Mouse (Mus musculus): ENCODE data around the gene Acsl4. TPM values are rescaled to one million over a fixed set of nuclear protein-coding genes. Genes with fewer than 3 reads are reported as not detected.
A peak's percentile ranks its signal among the peaks of the same experiment; 100 is the strongest.

The Acsl4 gene
- polyA plus RNA-seq, 1 experiment, result 4.8 TPM

- Histone ChIP-seq H3K36me3 (ENCODE audit: control insufficient read depth, insufficient read depth, low read length) (no peaks in the 10 kb centered on the region), H3K27ac (ENCODE audit: control insufficient read depth, insufficient read depth, low read length) (no peak overlapping the region), H3K4me1 (replicated peaks; ENCODE audit: control insufficient read depth, insufficient read depth, low read length) (no peaks in the 10 kb centered on the region; the same call in none of the 2 replicates), H3K4me3 (ENCODE audit: control insufficient read depth, insufficient read depth, low read length) (no peak overlapping the region), H3K27me3 (ENCODE audit: control insufficient read depth, insufficient read depth, low read length) (no peaks in the 10 kb centered on the region)
- WGBS, result 18% methylated on average over 3 of the region's 3 CpGs
- TF ChIP-seq POLR2A (IDR thresholded peaks at IDR 0.05; ENCODE audit: control insufficient read depth, extremely low read depth, insufficient read depth, low read length, poor library complexity) (no peak), CTCF (IDR thresholded peaks at IDR 0.05; ENCODE audit: borderline replicate concordance, control insufficient read depth, extremely low read depth, insufficient read depth, low read length, poor library complexity) (no peak)
- DNase-seq, result peak; percentile 47
Observed at GRCm38 (mm10) chrX:142372393-142372792, 17.9 kb downstream of the Acsl4 start.

- Histone ChIP-seq H3K4me1 (replicated peaks; ENCODE audit: control insufficient read depth, insufficient read depth, low read length) (no peaks in the 10 kb centered on the region; the same call in 1 of the 2 replicates), H3K4me3 (ENCODE audit: control insufficient read depth, insufficient read depth, low read length) (no peak overlapping the region), H3K27me3 (ENCODE audit: control insufficient read depth, insufficient read depth, low read length) (no peaks in the 10 kb centered on the region), H3K36me3 (ENCODE audit: control insufficient read depth, insufficient read depth, low read length) (no peaks in the 10 kb centered on the region), H3K27ac (ENCODE audit: control insufficient read depth, insufficient read depth, low read length) (no peak overlapping the region)
- WGBS, result 3% methylated on average over 7 of the region's 7 CpGs
- TF ChIP-seq POLR2A (IDR thresholded peaks at IDR 0.05; ENCODE audit: control insufficient read depth, extremely low read depth, insufficient read depth, low read length, poor library complexity) (no peak), CTCF (IDR thresholded peaks at IDR 0.05; ENCODE audit: borderline replicate concordance, control insufficient read depth, extremely low read depth, insufficient read depth, low read length, poor library complexity) (no peak)
- no peak for DNase-seq
Observed at GRCm38 (mm10) chrX:142369935-142370334, 20.4 kb downstream of the Acsl4 start.

GRCm38 (mm10) chrX:142363882-142364281 is 26.5 kb downstream of the Acsl4 start:
- Histone ChIP-seq H3K4me1 (replicated peaks; ENCODE audit: control insufficient read depth, insufficient read depth, low read length) (no peaks in the 10 kb centered on the region), H3K27ac (ENCODE audit: control insufficient read depth, insufficient read depth, low read length) (no peak overlapping the region), H3K27me3 (ENCODE audit: control insufficient read depth, insufficient read depth, low read length) (no peaks in the 10 kb centered on the region), H3K36me3 (ENCODE audit: control insufficient read depth, insufficient read depth, low read length) (no peaks in the 10 kb centered on the region), H3K4me3 (ENCODE audit: control insufficient read depth, insufficient read depth, low read length) (no peak overlapping the region)
- no peak for DNase-seq
- TF ChIP-seq CTCF (IDR thresholded peaks at IDR 0.05; ENCODE audit: borderline replicate concordance, control insufficient read depth, extremely low read depth, insufficient read depth, low read length, poor library complexity) (no peak), POLR2A (IDR thresholded peaks at IDR 0.05; ENCODE audit: control insufficient read depth, extremely low read depth, insufficient read depth, low read length, poor library complexity) (no peak)
- 90% methylated on average over 1 of the region's 1 CpGs for WGBS

GRCm38 (mm10) chrX:142359031-142359430 is 31.3 kb downstream of the Acsl4 start:
- 95% methylated on average over 7 of the region's 7 CpGs for WGBS
- H3K4me1 ChIP-seq (replicated peaks; ENCODE audit: control insufficient read depth, insufficient read depth, low read length), result no peaks in the 10 kb centered on the region
- TF ChIP-seq CTCF (IDR thresholded peaks at IDR 0.05; ENCODE audit: borderline replicate concordance, control insufficient read depth, extremely low read depth, insufficient read depth, low read length, poor library complexity) (no peak), POLR2A (IDR thresholded peaks at IDR 0.05; ENCODE audit: control insufficient read depth, extremely low read depth, insufficient read depth, low read length, poor library complexity) (no peak)
- DNase-seq, result no peak
- H3K27ac ChIP-seq (ENCODE audit: control insufficient read depth, insufficient read depth, low read length), result no peak overlapping the region
- H3K36me3 ChIP-seq (ENCODE audit: control insufficient read depth, insufficient read depth, low read length), result no peaks in the 10 kb centered on the region
- no peaks in the 10 kb centered on the region for H3K27me3 ChIP-seq (ENCODE audit: control insufficient read depth, insufficient read depth, low read length)
- H3K4me3 ChIP-seq (ENCODE audit: control insufficient read depth, insufficient read depth, low read length), result no peak overlapping the region

- TF ChIP-seq CTCF (IDR thresholded peaks at IDR 0.05; ENCODE audit: borderline replicate concordance, control insufficient read depth, extremely low read depth, insufficient read depth, low read length, poor library complexity) (no peak), POLR2A (IDR thresholded peaks at IDR 0.05; ENCODE audit: control insufficient read depth, extremely low read depth, insufficient read depth, low read length, poor library complexity) (no peak)
Observed at GRCm38 (mm10) chrX:142358427-142358826, 31.9 kb downstream of the Acsl4 start.

GRCm38 (mm10) chrX:142336207-142336606 is 54.1 kb downstream of the Acsl4 start:
- Histone ChIP-seq H3K4me3 (ENCODE audit: control insufficient read depth, insufficient read depth, low read length) (no peak overlapping the region), H3K4me1 (replicated peaks; ENCODE audit: control insufficient read depth, insufficient read depth, low read length) (no peaks in the 10 kb centered on the region), H3K36me3 (ENCODE audit: control insufficient read depth, insufficient read depth, low read length) (peaks cover 4% of the 10 kb centered on the region; the same call in 1 of the 2 replicates), H3K27ac (ENCODE audit: control insufficient read depth, insufficient read depth, low read length) (no peak overlapping the region), H3K27me3 (ENCODE audit: control insufficient read depth, insufficient read depth, low read length) (no peaks in the 10 kb centered on the region)
- no peak for TF ChIP-seq CTCF (IDR thresholded peaks at IDR 0.05; ENCODE audit: borderline replicate concordance, control insufficient read depth, extremely low read depth, insufficient read depth, low read length, poor library complexity)
- WGBS, result over 99% methylated on average over 6 of the region's 6 CpGs
- no peak for DNase-seq

More at GRCm38 (mm10) chrX:142358427-142358826, 31.9 kb downstream of the Acsl4 start:
- 92% methylated on average over 5 of the region's 5 CpGs for WGBS
- DNase-seq, result no peak
- H3K4me1 ChIP-seq (replicated peaks; ENCODE audit: control insufficient read depth, insufficient read depth, low read length), result no peaks in the 10 kb centered on the region
- no peak overlapping the region for H3K27ac ChIP-seq (ENCODE audit: control insufficient read depth, insufficient read depth, low read length)
- no peaks in the 10 kb centered on the region for H3K27me3 ChIP-seq (ENCODE audit: control insufficient read depth, insufficient read depth, low read length)
- no peak overlapping the region for H3K4me3 ChIP-seq (ENCODE audit: control insufficient read depth, insufficient read depth, low read length)
- H3K36me3 ChIP-seq (ENCODE audit: control insufficient read depth, insufficient read depth, low read length), result no peaks in the 10 kb centered on the region

GRCm38 (mm10) chrX:142335502-142335901 is 54.8 kb downstream of the Acsl4 start:
- H3K4me3 ChIP-seq (ENCODE audit: control insufficient read depth, insufficient read depth, low read length), result no peak overlapping the region
- 95% methylated on average over 5 of the region's 5 CpGs for WGBS
- H3K27me3 ChIP-seq (ENCODE audit: control insufficient read depth, insufficient read depth, low read length), result no peaks in the 10 kb centered on the region
- TF ChIP-seq CTCF (IDR thresholded peaks at IDR 0.05; ENCODE audit: borderline replicate concordance, control insufficient read depth, extremely low read depth, insufficient read depth, low read length, poor library complexity), result no peak
- TF ChIP-seq POLR2A (IDR thresholded peaks at IDR 0.05; ENCODE audit: control insufficient read depth, extremely low read depth, insufficient read depth, low read length, poor library complexity), result no peak
- DNase-seq, result no peak
- H3K36me3 ChIP-seq (ENCODE audit: control insufficient read depth, insufficient read depth, low read length), result peaks cover 4% of the 10 kb centered on the region; the same call in 1 of the 2 replicates
- no peak overlapping the region for H3K27ac ChIP-seq (ENCODE audit: control insufficient read depth, insufficient read depth, low read length)
- H3K4me1 ChIP-seq (replicated peaks; ENCODE audit: control insufficient read depth, insufficient read depth, low read length), result no peaks in the 10 kb centered on the region

Data from thymus, adult 2 months (tissue).